Mouse (Mus musculus) urinary bladder, postnatal 10 days (tissue): ENCODE data around the gene Olfr299.

Experiments
- DNase-seq: peaks from one replicate; pipeline ENCODE4 v3.0.0; 2022; ENCODE audit warnings: low spot score

Gene Olfr299

GRCm38 (mm10) chr7:86459621-86460020, at the start of gene Olfr299:
Gene Olfr299, plus strand, starts transcription at chr7:86459921.
- no peak for DNase-seq

DNA sequence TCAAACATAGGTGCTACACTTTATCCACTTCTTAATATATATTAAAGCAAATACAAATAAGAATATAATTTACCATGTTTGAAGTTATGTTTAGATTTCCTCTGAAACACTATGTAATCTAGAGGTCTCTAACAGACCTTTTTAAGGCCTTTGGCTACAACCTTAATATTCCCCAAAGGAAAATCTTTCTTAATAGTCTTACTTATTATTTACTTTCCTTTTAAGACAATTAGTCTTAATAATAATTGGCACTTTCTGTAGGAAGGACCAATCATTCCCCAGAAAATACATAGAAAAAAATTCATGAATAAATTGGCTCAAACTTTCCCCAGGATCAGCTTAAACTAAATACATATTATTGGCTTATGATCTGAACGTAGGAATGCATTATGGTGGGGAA, 32.7 kb downstream of the Olfr299 start, which contains the start of gene Olfr298:
Gene Olfr298, minus strand, starts transcription at position 101 of the 400 bp plus-strand sequence.
- no peak for DNase-seq
